Mouse (Mus musculus): ENCODE measurements at regions not wholly inside any gene's neighbourhood (a gene's known extent, or its start where the extent isn't known, plus 50 kb on each side); places are given as distances from the start of the nearest gene placed in this dataset.
A peak's percentile ranks its signal among the peaks of the same experiment; 100 is the strongest.

- intact Hi-C loops (cut with DNase I) = no loop called here
- no peak for DNase-seq (ENCODE audit: low spot score in 2 of 2)
These were observed 87.4 kb upstream of the Rbpj start for GRCm38 (mm10) chr5:53378599-53378998.

GRCm38 (mm10) chr5:53379612-53380011, 86.3 kb upstream of the Rbpj start:
- DNase-seq (ENCODE audit: low spot score in 2 of 2) = no peak
- intact Hi-C loops (cut with DNase I) = loop anchor here (5.0 kb wide), 1 partner anchor 143 kb away; no protein-coding TSS in a partner anchor

GRCm38 (mm10) chr5:53380203-53380602, 85.7 kb upstream of the Rbpj start:
- DNase-seq (ENCODE audit: low spot score in 2 of 2) = no peak
- intact Hi-C loops (cut with DNase I) = loop anchor here (5.0 kb wide), 1 partner anchor 142 kb away; no protein-coding TSS in a partner anchor

GRCm38 (mm10) chr5:53381492-53382199, 84.3 kb upstream of the Rbpj start:
- DNase-seq (ENCODE audit: low spot score in 2 of 2) = peak; percentile 33 to 55
- intact Hi-C loops (cut with DNase I) = loop anchor here (5.0 kb wide), 1 partner anchor 141 kb away; no protein-coding TSS in a partner anchor

- intact Hi-C loops (cut with DNase I) = loop anchor here (5.0 kb wide), 1 partner anchor 138 kb away; no protein-coding TSS in a partner anchor
- DNase-seq (ENCODE audit: low spot score in 2 of 2) = no peak
These were observed 81.9 kb upstream of the Rbpj start for GRCm38 (mm10) chr5:53384026-53384425.

GRCm38 (mm10) chr5:53385513-53386148, 80.3 kb upstream of the Rbpj start:
- no peak for DNase-seq (ENCODE audit: low spot score in 2 of 2)
- intact Hi-C loops (cut with DNase I) = no loop called here

- no peak for DNase-seq (ENCODE audit: low spot score in 2 of 2)
- intact Hi-C loops (cut with DNase I) = no loop called here
These were observed 72.4 kb upstream of the Rbpj start for GRCm38 (mm10) chr5:53393571-53393970.

GRCm38 (mm10) chr5:53394560-53394959, 71.4 kb upstream of the Rbpj start:
- intact Hi-C loops (cut with DNase I) = no loop called here

GRCm38 (mm10) chr5:53398428-53399058, 67.4 kb upstream of the Rbpj start:
- intact Hi-C loops (cut with DNase I) = no loop called here
- DNase-seq (ENCODE audit: low spot score in 2 of 2) = no peak

More at GRCm38 (mm10) chr5:53394560-53394959, 71.4 kb upstream of the Rbpj start:
- DNase-seq (ENCODE audit: low spot score in 2 of 2) = no peak

GRCm38 (mm10) chr5:53401093-53401492, 64.9 kb upstream of the Rbpj start:
- intact Hi-C loops (cut with DNase I) = no loop called here
- DNase-seq (ENCODE audit: low spot score in 2 of 2) = no peak

GRCm38 (mm10) chr5:53402022-53402421, 63.9 kb upstream of the Rbpj start:
- no peak for DNase-seq (ENCODE audit: low spot score in 2 of 2)
- intact Hi-C loops (cut with DNase I) = no loop called here

GRCm38 (mm10) chr5:53402619-53403151, 63.3 kb upstream of the Rbpj start:
- intact Hi-C loops (cut with DNase I) = no loop called here
- no peak for DNase-seq (ENCODE audit: low spot score in 2 of 2)

- no peak for DNase-seq (ENCODE audit: low spot score in 2 of 2)
- intact Hi-C loops (cut with DNase I) = no loop called here
These were observed 60.0 kb upstream of the Rbpj start for GRCm38 (mm10) chr5:53405929-53406328.

GRCm38 (mm10) chr5:53407646-53408045, 58.3 kb upstream of the Rbpj start:
- intact Hi-C loops (cut with DNase I) = no loop called here
- DNase-seq (ENCODE audit: low spot score in 2 of 2) = no peak

- intact Hi-C loops (cut with DNase I) = no loop called here
- no peak for DNase-seq (ENCODE audit: low spot score in 2 of 2)
These were observed 57.7 kb upstream of the Rbpj start for GRCm38 (mm10) chr5:53408235-53408634.

- no peak for DNase-seq (ENCODE audit: low spot score in 2 of 2)
- intact Hi-C loops (cut with DNase I) = no loop called here
These were observed 56.2 kb upstream of the Rbpj start for GRCm38 (mm10) chr5:53409740-53410139.

- intact Hi-C loops (cut with DNase I) = no loop called here
These were observed 53.4 kb upstream of the Rbpj start for GRCm38 (mm10) chr5:53412391-53413075.

GRCm38 (mm10) chr5:53413677-53414076, 52.3 kb upstream of the Rbpj start:
- DNase-seq (ENCODE audit: low spot score in 2 of 2) = no peak
- intact Hi-C loops (cut with DNase I) = no loop called here

More at GRCm38 (mm10) chr5:53412391-53413075, 53.4 kb upstream of the Rbpj start:
- DNase-seq (ENCODE audit: low spot score in 2 of 2) = no peak

GRCm38 (mm10) chr5:53415472-53415871, 50.5 kb upstream of the Rbpj start:
- intact Hi-C loops (cut with DNase I) = no loop called here
- DNase-seq (ENCODE audit: low spot score in 2 of 2) = no peak
